Mouse (Mus musculus) heart, embryonic 13.5 days (tissue): ENCODE data around the gene Them7. TPM values are rescaled to one million over a fixed set of nuclear protein-coding genes. Genes with fewer than 3 reads are reported as not detected.

Experiments used
- ATAC-seq: fragments of 200-750 bp; cut with Nextera tagmentation; 2 replicates; pipeline ENCODE4 v1.8.0; 2017; ENCODE audit warnings: moderate TSS enrichment; ENCODE audit not compliant: insufficient number of reproducible peaks, low FRiP score, low TSS enrichment; ENCODE audit errors: extremely low read depth
- H3K27ac ChIP-seq: fragments of 300-500 bp; sonication (generic); replicated peaks from 2 replicates; pipeline ENCODE4 v1.5.1; 2015; ENCODE audit warnings: moderate library complexity, mild to moderate bottlenecking, inconsistent platforms
- H3K27me3 ChIP-seq: fragments of 300-500 bp; sonication (generic); replicated peaks from 2 replicates; pipeline ENCODE4 v1.6.1; 2015; ENCODE audit warnings: mild to moderate bottlenecking, inconsistent platforms
- H3K36me3 ChIP-seq: fragments of 300-500 bp; sonication (generic); 2 replicates; pipeline ENCODE4 v1.6.1; 2015; ENCODE audit warnings: mild to moderate bottlenecking, inconsistent platforms
- H3K4me1 ChIP-seq: fragments of 300-500 bp; sonication (generic); 2 replicates; pipeline ENCODE4 v1.6.1; 2015; ENCODE audit warnings: inconsistent platforms
- H3K4me2 ChIP-seq: fragments of 300-500 bp; sonication (generic); 2 replicates; pipeline ENCODE4 v1.6.1; 2015; ENCODE audit warnings: inconsistent platforms, mild to moderate bottlenecking, moderate library complexity
- H3K4me3 ChIP-seq: fragments of 300-500 bp; sonication (generic); 2 replicates; pipeline ENCODE4 v1.5.1; 2015; ENCODE audit warnings: moderate library complexity, mild to moderate bottlenecking, inconsistent platforms
- H3K9ac ChIP-seq: fragments of 300-500 bp; sonication (generic); 2 replicates; pipeline ENCODE4 v1.6.1; 2015; ENCODE audit warnings: inconsistent platforms, mild to moderate bottlenecking, moderate library complexity
- H3K9me3 ChIP-seq: fragments of 300-500 bp; sonication (generic); 2 replicates; pipeline ENCODE4 v1.6.1; 2016; ENCODE audit warnings: inconsistent platforms
- WGBS: fragments of 180-500 bp; shearing (Covaris S2); methylation state at CpG from one replicate; pipeline ENCODE4 v1.1.7; 2015; ENCODE audit warnings: mixed read lengths; 5-methylcytosine and 5-hydroxymethylcytosine counted together
- polyA plus RNA-seq: library from polyadenylated mRNA; unstranded; fragments of >200 nt; fragmentation: Nextera tagmentation; extraction: Ambion mirVana; gene quantifications from 2 replicates; pipeline ENCODE4 v1.2.1, GENCODE M21; 2015

Them7 gene
- polyA plus RNA-seq, 1 experiment from 2014 or later: 1.2 TPM

DNA sequence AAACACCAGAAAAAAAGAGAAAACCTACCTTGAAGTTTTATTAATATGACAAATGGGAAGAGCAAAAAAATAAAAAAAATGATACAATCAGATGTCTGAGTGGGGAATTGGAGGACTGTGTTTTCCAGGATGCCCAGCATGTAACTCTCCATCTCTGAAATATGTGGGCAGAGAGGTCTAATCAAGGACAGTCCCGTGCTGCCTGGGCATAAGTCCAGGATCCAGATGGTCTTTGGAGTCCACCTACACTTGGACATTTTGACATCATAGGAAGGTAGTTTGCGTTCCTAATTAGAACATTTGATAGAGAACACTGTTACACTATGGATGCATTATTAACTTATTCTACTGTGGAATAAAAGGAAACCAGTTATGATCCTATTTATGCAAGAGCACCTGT is 33.3 kb downstream of the Them7 start:
- Histone ChIP-seq H3K27me3 (peaks cover 4% of the 10 kb centered on the region; the same call in 1 of the 2 replicates), H3K4me2 (no peak overlapping the region), H3K9me3 (no peaks in the 10 kb centered on the region), H3K9ac (no peak overlapping the region), H3K36me3 (no peaks in the 10 kb centered on the region), H3K4me3 (no peak overlapping the region), H3K27ac (no peak overlapping the region), H3K4me1 (no peaks in the 10 kb centered on the region)
- ATAC-seq: no peak
- 59% methylated on average over 2 of the region's 2 CpGs for WGBS

DNA sequence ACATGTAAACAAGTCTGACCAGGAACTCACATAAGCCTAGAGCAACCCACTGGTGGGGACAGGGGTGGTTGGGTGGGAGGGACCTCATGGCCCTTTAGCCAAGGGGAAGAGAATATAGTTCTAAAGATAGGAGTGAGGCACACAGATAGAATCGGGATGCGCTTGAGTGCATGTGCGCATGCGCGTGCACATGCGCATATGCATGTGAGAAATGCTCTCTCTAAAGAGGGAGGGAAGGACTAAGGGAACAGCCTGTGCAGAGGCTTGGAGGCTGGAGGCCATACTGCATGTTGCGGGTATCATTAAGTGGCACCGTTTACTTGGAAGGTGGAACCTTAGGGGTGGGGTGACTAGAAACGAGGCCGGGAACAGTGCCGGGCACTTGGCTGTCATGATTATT is 37.2 kb downstream of the Them7 start:
- ATAC-seq: no peak
- WGBS: 89% methylated on average over 11 of the region's 11 CpGs
- Histone ChIP-seq H3K9me3 (no peaks in the 10 kb centered on the region), H3K27me3 (peaks cover 4% of the 10 kb centered on the region; the same call in 1 of the 2 replicates), H3K27ac (no peak overlapping the region), H3K4me2 (no peak overlapping the region), H3K4me1 (no peaks in the 10 kb centered on the region), H3K9ac (no peak overlapping the region), H3K4me3 (no peak overlapping the region), H3K36me3 (no peaks in the 10 kb centered on the region)

DNA sequence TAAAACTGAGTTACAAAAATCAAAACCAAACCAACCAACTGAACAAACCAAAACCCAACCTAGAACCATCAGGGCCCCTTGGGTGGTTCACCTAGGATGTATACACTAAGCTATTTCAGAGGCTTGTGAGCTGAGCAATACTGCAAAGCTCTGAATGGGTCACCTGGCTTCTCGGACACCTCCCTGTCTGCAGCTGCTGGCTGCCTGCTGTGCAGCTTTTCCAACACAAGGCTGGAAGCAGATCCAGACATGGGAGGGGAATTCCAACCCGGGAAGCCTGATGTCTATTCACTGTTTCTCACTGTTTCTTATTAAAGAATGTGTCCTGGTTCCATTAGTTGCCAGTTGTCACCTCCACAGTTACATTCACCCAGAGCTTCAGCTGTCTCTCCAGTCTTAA is 39.1 kb downstream of the Them7 start:
- Histone ChIP-seq H3K27ac (no peak overlapping the region), H3K27me3 (0 out of 2 replicates have a peak, but pooled peaks cover 4% of the 10 kb centered on the region), H3K9me3 (no peaks in the 10 kb centered on the region), H3K4me3 (no peak overlapping the region), H3K36me3 (no peaks in the 10 kb centered on the region), H3K4me2 (no peak overlapping the region), H3K4me1 (no peaks in the 10 kb centered on the region), H3K9ac (no peak overlapping the region)
- no peak for ATAC-seq
- 32% methylated on average over 2 of the region's 2 CpGs for WGBS

DNA sequence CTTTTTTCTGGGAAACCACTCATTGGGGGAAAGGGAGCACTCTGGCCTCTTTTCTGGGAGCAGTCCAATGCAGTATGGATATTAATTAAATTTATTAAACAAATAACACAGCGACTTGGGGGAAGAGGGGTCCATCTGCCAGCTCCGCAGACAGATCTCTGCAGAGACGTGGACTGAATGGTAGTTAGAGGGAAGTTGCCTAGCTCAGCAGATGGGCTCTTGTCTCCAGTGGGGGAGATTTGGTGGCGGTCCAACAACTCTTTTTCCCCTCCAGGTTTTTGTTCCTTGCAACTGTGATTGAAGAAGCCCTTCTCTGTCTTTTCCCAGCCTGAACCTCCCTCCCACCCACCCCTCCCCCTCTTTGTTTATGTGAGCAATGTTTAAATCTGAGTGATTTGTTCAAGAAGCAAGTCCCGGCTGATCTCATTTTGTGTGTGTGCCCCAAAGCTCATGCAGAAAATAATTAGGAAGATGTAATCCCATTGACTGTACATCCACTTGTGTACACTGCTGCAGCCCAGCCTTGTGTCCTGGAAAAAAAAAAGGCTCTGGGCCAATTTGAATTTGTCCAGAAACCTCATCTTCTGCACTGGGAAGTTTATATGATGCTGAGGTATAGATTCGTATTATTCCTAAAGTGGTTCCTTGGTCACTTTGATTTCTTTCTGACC is 58.4 kb downstream of the Them7 start:
- Histone ChIP-seq H3K9ac (no peak overlapping the region), H3K4me1 (no peaks in the 10 kb centered on the region), H3K36me3 (no peaks in the 10 kb centered on the region), H3K27ac (no peak overlapping the region), H3K27me3 (no peaks in the 10 kb centered on the region), H3K4me3 (no peak overlapping the region), H3K4me2 (no peak overlapping the region), H3K9me3 (peaks cover 3% of the 10 kb centered on the region; the same call in 1 of the 2 replicates)
- ATAC-seq: no peak
- WGBS: 64% methylated on average over 6 of the region's 6 CpGs

DNA sequence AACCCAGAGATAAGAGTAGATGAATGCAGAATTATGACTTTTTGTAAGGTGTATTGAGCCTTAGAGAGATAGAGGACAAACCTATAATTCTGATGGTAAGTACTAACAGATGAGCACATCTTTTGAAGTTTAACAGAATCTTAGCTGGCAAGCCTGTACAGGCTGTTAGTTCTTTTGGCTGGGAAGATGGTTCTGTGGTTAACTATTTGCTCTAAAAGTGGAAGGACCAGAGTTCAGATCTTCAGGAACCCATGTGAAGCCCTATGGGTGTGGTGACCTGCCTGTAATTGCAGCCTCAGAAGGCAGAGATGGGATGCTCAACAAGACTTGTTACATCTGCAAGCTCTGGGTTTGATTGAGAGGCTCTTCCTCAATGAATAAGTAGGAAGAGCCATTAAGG is 59.7 kb downstream of the Them7 start:
- Histone ChIP-seq H3K4me1 (no peaks in the 10 kb centered on the region), H3K9me3 (peaks cover 3% of the 10 kb centered on the region; the same call in 1 of the 2 replicates), H3K27ac (no peak overlapping the region), H3K4me2 (no peak overlapping the region), H3K4me3 (no peak overlapping the region), H3K27me3 (no peaks in the 10 kb centered on the region), H3K9ac (no peak overlapping the region), H3K36me3 (no peaks in the 10 kb centered on the region)
- ATAC-seq: no peak

DNA sequence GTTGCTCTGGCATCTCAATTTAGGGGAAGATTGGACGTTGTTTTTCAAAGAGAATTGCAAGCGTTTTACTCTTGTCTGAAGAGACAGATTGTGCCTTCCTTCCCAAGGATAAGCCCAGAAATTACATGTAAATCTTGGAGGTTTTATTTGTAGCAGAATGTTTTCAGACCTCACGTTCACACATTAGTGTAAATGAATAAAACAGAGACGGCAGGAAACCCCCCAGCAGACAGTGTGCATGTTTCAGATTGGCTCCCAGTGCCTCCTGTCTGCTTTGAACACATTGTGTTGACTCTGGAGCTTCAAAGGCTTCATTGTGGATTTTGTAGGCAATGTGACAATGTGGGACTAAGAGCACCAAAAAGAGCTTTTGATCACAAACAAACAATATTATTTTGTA is 60.7 kb downstream of the Them7 start:
- ATAC-seq: no peak
- Histone ChIP-seq H3K9ac (no peak overlapping the region), H3K4me2 (no peak overlapping the region), H3K27ac (no peak overlapping the region), H3K4me1 (no peaks in the 10 kb centered on the region), H3K4me3 (no peak overlapping the region), H3K36me3 (no peaks in the 10 kb centered on the region), H3K9me3 (no peaks in the 10 kb centered on the region), H3K27me3 (no peaks in the 10 kb centered on the region)
- 67% methylated on average over 4 of the region's 4 CpGs for WGBS

DNA sequence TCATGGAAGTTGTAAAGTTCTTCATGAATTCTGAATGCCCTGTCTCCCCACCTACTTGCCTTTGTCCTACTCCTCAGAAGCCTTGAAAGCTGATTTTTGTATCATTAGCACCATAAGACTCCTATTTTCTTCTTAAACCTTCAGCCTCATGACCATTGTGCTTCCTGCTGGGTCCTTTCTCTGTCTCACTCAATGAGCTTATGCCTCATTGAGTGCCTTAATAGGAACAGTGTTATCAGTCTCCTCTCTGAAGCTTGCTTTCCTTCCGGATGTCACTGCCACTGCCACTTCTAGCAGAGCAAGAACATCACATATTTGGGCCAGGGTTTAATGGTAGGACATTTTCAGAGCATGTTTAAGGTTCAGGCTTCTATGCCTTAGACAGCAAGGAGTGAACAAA is 71.7 kb downstream of the Them7 start:
- H3K36me3 ChIP-seq: no peaks in the 10 kb centered on the region
- 25% methylated on average over 1 of the region's 1 CpGs for WGBS
- H3K27me3 ChIP-seq: no peaks in the 10 kb centered on the region
- H3K27ac ChIP-seq: no peak overlapping the region
- H3K4me1 ChIP-seq: peaks cover 14% of the 10 kb centered on the region
- ATAC-seq: no peak
- H3K9me3 ChIP-seq: no peaks in the 10 kb centered on the region
- no peak overlapping the region for H3K4me3 ChIP-seq
- H3K4me2 ChIP-seq: no peak overlapping the region
- H3K9ac ChIP-seq: no peak overlapping the region

DNA sequence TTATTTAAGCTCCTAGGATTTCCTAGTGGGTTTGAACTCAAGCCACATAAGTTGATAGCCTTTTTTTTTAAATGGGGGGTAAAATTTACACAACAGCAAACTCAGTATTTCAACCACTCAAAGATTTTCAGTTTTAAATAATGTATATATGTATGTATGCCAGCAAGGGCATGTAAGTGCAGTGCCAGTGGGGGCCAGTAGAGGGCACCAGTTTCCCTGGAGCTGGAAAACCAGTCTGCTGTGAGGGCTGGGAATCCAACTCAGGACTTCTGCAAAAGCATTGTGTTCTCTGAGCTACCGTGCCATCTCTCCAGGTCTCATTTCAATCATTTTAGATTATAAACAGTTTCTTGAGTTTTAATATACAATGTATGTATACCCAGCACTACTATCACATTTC is 74.8 kb downstream of the Them7 start:
- H3K27ac ChIP-seq: no peak overlapping the region
- no peaks in the 10 kb centered on the region for H3K36me3 ChIP-seq
- peaks cover 14% of the 10 kb centered on the region for H3K4me1 ChIP-seq
- H3K9me3 ChIP-seq: no peaks in the 10 kb centered on the region
- no peaks in the 10 kb centered on the region for H3K27me3 ChIP-seq
- H3K4me3 ChIP-seq: no peak overlapping the region
- H3K9ac ChIP-seq: no peak overlapping the region
- 96% methylated on average over 1 of the region's 1 CpGs for WGBS
- H3K4me2 ChIP-seq: no peak overlapping the region
- no peak for ATAC-seq

DNA sequence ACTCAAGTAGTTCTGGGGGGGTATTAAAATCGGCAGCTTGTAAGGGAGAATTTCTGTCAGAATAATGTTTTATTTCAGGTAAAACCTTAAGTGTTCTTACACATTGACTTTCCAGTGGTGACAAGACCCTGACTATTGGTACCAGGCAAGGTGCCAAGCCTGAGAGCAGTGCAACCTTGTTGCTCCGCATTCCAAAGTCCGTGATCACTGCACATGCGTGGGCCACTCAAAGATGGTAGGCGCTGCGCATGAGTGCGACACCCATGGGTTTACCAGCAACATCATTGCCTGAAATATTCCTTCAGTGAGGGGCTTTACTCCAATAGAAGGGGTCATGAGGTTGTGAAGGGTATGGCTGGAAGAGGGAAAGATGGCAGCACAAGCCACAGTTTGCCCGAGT is 77.0 kb downstream of the Them7 start:
- peaks cover 11% of the 10 kb centered on the region for H3K4me1 ChIP-seq
- H3K27me3 ChIP-seq: no peaks in the 10 kb centered on the region
- no peaks in the 10 kb centered on the region for H3K36me3 ChIP-seq
- no peak for ATAC-seq
- H3K9me3 ChIP-seq: no peaks in the 10 kb centered on the region
- 90% methylated on average over 8 of the region's 8 CpGs for WGBS
- no peak overlapping the region for H3K27ac ChIP-seq
- no peak overlapping the region for H3K9ac ChIP-seq
- no peak overlapping the region for H3K4me3 ChIP-seq
- no peak overlapping the region for H3K4me2 ChIP-seq

DNA sequence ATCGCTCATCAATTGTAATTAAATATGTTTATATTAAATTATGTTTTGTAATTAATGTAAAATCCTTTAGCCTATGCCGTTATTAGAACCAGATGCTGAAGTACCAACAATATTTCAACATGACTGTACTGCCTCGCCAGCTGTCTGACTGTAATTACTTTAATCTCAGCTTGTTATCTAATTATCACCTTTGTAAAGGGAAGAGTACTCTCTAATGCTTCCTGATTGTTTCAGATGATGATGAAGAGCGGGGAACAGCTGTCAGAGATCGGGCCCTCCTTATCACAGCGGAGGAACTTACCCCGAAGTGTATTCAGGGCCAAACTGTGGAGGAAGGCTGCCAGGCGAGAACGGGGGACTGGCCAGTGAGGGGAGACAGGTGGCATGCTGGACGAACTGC is 77.4 kb downstream of the Them7 start:
- H3K4me1 ChIP-seq: peaks cover 9% of the 10 kb centered on the region
- H3K36me3 ChIP-seq: no peaks in the 10 kb centered on the region
- WGBS: 40% methylated on average over 10 of the region's 10 CpGs
- no peak overlapping the region for H3K4me3 ChIP-seq
- no peaks in the 10 kb centered on the region for H3K9me3 ChIP-seq
- H3K27me3 ChIP-seq: no peaks in the 10 kb centered on the region
- no peak overlapping the region for H3K4me2 ChIP-seq
- H3K9ac ChIP-seq: no peak overlapping the region
- no peak for ATAC-seq
- no peak overlapping the region for H3K27ac ChIP-seq

DNA sequence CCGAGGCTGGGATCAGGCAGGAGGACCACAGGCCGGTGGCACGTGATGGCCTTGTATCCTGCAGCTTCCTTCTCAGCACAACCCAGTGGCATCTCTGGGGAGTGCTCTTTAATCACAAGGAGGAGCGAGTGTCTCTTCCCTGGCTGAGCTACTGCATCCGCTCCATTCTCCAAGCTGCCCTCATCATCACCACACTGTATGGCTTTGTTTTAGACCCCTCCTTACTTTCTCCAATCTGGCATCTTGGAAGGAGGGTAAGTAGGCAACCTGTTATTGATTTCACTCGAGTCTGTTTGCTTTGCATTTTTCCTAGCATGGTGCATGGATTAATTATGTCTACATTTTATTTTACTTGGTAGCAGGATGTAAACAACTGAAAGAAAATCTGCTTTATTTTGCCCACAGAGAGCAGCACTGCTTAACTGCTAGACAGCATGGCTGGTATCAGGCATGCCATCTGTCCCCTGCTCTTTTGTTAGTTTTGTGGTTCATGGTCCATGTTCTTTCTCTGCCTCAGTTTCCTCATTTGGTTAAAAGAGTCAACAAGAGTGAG is 79.9 kb downstream of the Them7 start:
- H3K9ac ChIP-seq: no peak overlapping the region
- no peaks in the 10 kb centered on the region for H3K9me3 ChIP-seq
- H3K4me1 ChIP-seq: no peaks in the 10 kb centered on the region
- WGBS: 53% methylated on average over 6 of the region's 6 CpGs
- H3K27ac ChIP-seq: no peak overlapping the region
- no peak overlapping the region for H3K4me3 ChIP-seq
- ATAC-seq: no peak
- no peaks in the 10 kb centered on the region for H3K36me3 ChIP-seq
- H3K4me2 ChIP-seq: no peak overlapping the region
- no peaks in the 10 kb centered on the region for H3K27me3 ChIP-seq

DNA sequence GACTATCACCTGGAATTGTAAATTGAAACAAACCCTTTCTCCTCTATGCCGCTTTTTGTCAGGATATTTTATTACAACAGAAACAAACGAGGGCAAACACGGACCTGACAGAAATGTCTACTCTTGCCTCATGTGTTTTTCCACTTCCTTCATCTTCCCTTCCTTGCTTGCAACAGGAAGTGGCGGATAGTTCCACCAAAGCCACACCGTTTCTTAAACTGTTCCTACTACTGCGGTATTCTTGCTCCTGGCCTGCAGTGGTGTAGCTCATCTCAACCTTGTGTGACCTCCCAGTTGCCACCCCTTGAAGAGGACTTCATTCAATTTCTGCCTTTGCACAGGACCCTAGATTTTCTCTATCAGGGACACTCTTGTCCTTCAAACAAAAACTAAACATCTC is 81.8 kb downstream of the Them7 start:
- 79% methylated on average over 6 of the region's 6 CpGs for WGBS
- no peak overlapping the region for H3K4me2 ChIP-seq
- no peak for ATAC-seq
- H3K4me3 ChIP-seq: no peak overlapping the region
- no peak overlapping the region for H3K9ac ChIP-seq
- no peaks in the 10 kb centered on the region for H3K27me3 ChIP-seq
- H3K4me1 ChIP-seq: no peaks in the 10 kb centered on the region
- H3K27ac ChIP-seq: no peak overlapping the region
- no peaks in the 10 kb centered on the region for H3K9me3 ChIP-seq
- H3K36me3 ChIP-seq: no peaks in the 10 kb centered on the region
